Mouse (Mus musculus): ENCODE measurements around the gene Cdk5. TPM values are rescaled to one million over a fixed set of nuclear protein-coding genes. Genes with fewer than 3 reads are reported as not detected.

Gene Cdk5
- polyA plus RNA-seq, 1 experiment, result 83.2 TPM

GRCm38 (mm10) chr5:24389011-24389657, 34.2 kb downstream of the Cdk5 start:
- H3K36me3 ChIP-seq (ENCODE audit: control insufficient read depth, insufficient read depth, low read length), result no peaks in the 10 kb centered on the region
- H3K4me1 ChIP-seq (ENCODE audit: control insufficient read depth, insufficient read depth, low read length), result peaks cover 14% of the 10 kb centered on the region
- TF ChIP-seq CTCF (conservative IDR thresholded peaks at IDR 0.05; ENCODE audit: insufficient read depth, insufficient read length, low read depth, low read length) (no peak), POLR2A (IDR thresholded peaks at IDR 0.05; ENCODE audit: low read depth, low read length) (no peak)
- peak; percentile 52 for DNase-seq
- no peak overlapping the region for H3K27ac ChIP-seq (ENCODE audit: insufficient read depth, low read depth, low read length)
- 77% methylated on average over 7 of the region's 7 CpGs for WGBS
- H3K27me3 ChIP-seq (replicated peaks; ENCODE audit: control insufficient read depth, insufficient read depth, low read length), result no peaks in the 10 kb centered on the region
- H3K4me3 ChIP-seq (ENCODE audit: insufficient read depth, low read depth, low read length), result no peak overlapping the region

DNA sequence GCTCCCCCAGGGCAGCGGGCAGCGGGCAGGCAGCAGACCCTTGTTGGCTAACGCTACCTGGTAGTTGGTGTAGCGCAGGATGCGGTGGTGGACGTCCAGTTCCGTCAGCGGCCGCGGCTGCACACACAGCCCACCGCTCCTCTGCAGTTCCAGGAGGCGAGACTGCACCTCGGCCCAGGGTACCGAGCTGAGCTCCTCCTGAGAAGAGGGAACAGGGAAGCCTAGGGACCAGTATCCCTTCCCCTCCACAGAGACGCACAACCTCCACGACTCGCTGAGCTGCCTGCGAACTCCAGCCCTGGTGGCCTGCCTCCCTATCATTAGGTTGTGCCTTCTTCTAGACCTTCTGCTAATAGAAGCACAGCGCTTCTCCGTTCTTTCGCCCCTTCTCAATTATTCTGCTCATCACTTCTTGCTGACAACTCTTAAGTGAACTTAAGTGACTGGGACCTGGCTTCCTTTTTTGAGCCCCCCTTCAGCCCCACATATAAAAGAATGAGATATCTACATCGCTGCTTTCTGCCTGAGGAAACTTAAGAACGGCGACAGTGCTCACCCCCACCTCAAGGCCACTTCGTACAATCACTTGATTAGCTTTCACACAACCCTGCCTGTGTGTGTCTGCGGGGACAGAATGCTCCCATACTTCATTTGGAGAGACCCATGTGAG, 34.9 kb downstream of the Cdk5 start:
- TF ChIP-seq CTCF (conservative IDR thresholded peaks at IDR 0.05; ENCODE audit: insufficient read depth, insufficient read length, low read depth, low read length) (no peak), POLR2A (IDR thresholded peaks at IDR 0.05; ENCODE audit: low read depth, low read length) (no peak)
- no peak for DNase-seq
- Histone ChIP-seq H3K27me3 (replicated peaks; ENCODE audit: control insufficient read depth, insufficient read depth, low read length) (no peaks in the 10 kb centered on the region), H3K4me1 (ENCODE audit: control insufficient read depth, insufficient read depth, low read length) (peaks cover 13% of the 10 kb centered on the region), H3K27ac (ENCODE audit: insufficient read depth, low read depth, low read length) (no peak overlapping the region), H3K36me3 (ENCODE audit: control insufficient read depth, insufficient read depth, low read length) (no peaks in the 10 kb centered on the region), H3K4me3 (ENCODE audit: insufficient read depth, low read depth, low read length) (peak overlapping the region; percentile 9)
- 35% methylated on average over 26 of the region's 26 CpGs for WGBS

DNA sequence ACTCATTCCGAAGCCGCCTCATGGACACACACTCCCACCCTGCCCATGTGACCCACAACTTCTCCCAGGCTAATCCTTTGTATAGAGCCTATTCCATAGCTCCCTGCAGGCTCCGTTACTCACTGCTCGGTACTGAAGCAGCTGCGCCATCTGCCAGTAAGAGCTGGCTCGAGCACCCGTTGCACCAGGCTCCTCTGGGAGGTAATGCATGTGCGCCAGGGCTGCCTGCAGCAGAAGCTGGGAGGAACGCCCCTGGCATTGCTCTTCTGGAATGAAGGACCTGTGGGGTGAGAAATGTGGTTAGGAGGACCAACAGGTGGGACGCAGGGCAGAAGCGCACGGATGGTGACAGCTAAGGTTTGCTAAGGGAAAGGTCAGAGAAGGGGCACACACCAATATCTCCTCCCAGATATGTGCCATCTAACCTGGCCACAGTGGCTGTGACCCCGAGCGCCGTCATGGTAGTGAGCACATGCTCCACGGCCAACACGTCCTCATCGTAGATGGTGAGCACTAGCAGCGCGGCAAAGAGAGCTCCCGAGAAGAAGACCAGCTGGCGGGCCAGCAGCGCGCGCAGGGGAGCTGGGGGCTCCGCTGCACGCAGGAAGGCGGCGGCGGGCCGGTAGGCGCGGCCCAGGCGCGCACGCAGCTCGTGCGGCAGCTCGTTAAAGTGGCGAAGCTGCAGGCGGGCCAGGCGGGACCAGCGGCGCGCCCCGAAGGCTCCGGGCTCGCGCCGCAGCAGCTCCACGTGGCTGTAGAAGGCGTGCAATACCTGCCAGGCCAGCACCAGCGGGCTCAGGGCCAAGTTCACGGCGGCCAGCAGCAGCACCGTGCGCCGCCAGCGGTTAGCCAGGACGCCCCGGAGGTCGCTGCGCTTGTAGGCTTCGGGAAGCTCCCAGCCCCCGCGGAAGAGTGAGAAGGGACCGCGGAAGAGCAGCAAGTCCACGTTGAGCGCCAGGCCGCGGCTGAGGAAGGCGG, 35.8 kb downstream of the Cdk5 start:
- H3K27me3 ChIP-seq (replicated peaks; ENCODE audit: control insufficient read depth, insufficient read depth, low read length), result no peaks in the 10 kb centered on the region
- H3K27ac ChIP-seq (ENCODE audit: insufficient read depth, low read depth, low read length), result no peak overlapping the region
- H3K4me1 ChIP-seq (ENCODE audit: control insufficient read depth, insufficient read depth, low read length), result peaks cover 13% of the 10 kb centered on the region
- 2% methylated on average over 73 of the region's 73 CpGs for WGBS
- TF ChIP-seq POLR2A (IDR thresholded peaks at IDR 0.05; ENCODE audit: low read depth, low read length), result no peak
- 0 out of 2 replicates have a peak, but pooled peaks have one; percentile 12 for TF ChIP-seq CTCF (conservative IDR thresholded peaks at IDR 0.05; ENCODE audit: insufficient read depth, insufficient read length, low read depth, low read length)
- DNase-seq, result peak; percentile 87
- peak overlapping the region; percentile 9 for H3K4me3 ChIP-seq (ENCODE audit: insufficient read depth, low read depth, low read length)
- no peaks in the 10 kb centered on the region for H3K36me3 ChIP-seq (ENCODE audit: control insufficient read depth, insufficient read depth, low read length)

GRCm38 (mm10) chr5:24385887-24386550, 37.3 kb downstream of the Cdk5 start:
- Histone ChIP-seq H3K36me3 (ENCODE audit: control insufficient read depth, insufficient read depth, low read length) (no peaks in the 10 kb centered on the region), H3K27ac (ENCODE audit: insufficient read depth, low read depth, low read length) (no peak overlapping the region), H3K4me1 (ENCODE audit: control insufficient read depth, insufficient read depth, low read length) (peaks cover 13% of the 10 kb centered on the region), H3K27me3 (replicated peaks; ENCODE audit: control insufficient read depth, insufficient read depth, low read length) (no peaks in the 10 kb centered on the region), H3K4me3 (ENCODE audit: insufficient read depth, low read depth, low read length) (no peak overlapping the region)
- DNase-seq, result no peak
- TF ChIP-seq POLR2A (IDR thresholded peaks at IDR 0.05; ENCODE audit: low read depth, low read length) (no peak), CTCF (conservative IDR thresholded peaks at IDR 0.05; ENCODE audit: insufficient read depth, insufficient read length, low read depth, low read length) (no peak)
- 86% methylated on average over 10 of the region's 10 CpGs for WGBS

- H3K4me3 ChIP-seq (ENCODE audit: insufficient read depth, low read depth, low read length), result no peak overlapping the region
- no peak overlapping the region for H3K27ac ChIP-seq (ENCODE audit: insufficient read depth, low read depth, low read length)
- DNase-seq, result no peak
- no peak for TF ChIP-seq CTCF (conservative IDR thresholded peaks at IDR 0.05; ENCODE audit: insufficient read depth, insufficient read length, low read depth, low read length)
- TF ChIP-seq POLR2A (IDR thresholded peaks at IDR 0.05; ENCODE audit: low read depth, low read length), result no peak
- no peaks in the 10 kb centered on the region for H3K27me3 ChIP-seq (replicated peaks; ENCODE audit: control insufficient read depth, insufficient read depth, low read length)
- WGBS, result 94% methylated on average over 5 of the region's 5 CpGs
- no peaks in the 10 kb centered on the region for H3K36me3 ChIP-seq (ENCODE audit: control insufficient read depth, insufficient read depth, low read length)
- H3K4me1 ChIP-seq (ENCODE audit: control insufficient read depth, insufficient read depth, low read length), result peaks cover 13% of the 10 kb centered on the region
Observed at GRCm38 (mm10) chr5:24385374-24385773, 38.0 kb downstream of the Cdk5 start.

DNA sequence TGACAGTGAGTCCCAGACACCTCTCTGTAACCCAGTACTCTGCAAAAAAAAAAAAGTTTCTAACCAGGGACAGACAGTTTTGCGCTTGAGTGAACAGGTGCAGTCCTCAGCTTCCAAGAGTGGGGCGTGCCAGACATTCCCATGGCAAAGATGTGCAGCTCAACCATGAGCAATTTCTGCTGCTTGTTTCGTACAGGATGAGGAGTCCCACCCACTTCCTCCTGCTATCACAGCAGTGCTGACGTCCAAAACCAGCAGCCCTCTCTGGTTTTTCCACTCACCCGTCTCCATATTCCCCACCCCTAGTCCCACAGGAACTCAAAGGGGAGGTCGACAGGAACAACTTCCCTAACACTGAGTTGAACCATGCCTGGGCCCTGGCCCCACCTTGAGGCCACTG, 38.9 kb downstream of the Cdk5 start:
- Histone ChIP-seq H3K4me3 (ENCODE audit: insufficient read depth, low read depth, low read length) (no peak overlapping the region), H3K27ac (ENCODE audit: insufficient read depth, low read depth, low read length) (no peak overlapping the region), H3K36me3 (ENCODE audit: control insufficient read depth, insufficient read depth, low read length) (no peaks in the 10 kb centered on the region), H3K4me1 (ENCODE audit: control insufficient read depth, insufficient read depth, low read length) (peaks cover 13% of the 10 kb centered on the region), H3K27me3 (replicated peaks; ENCODE audit: control insufficient read depth, insufficient read depth, low read length) (no peaks in the 10 kb centered on the region)
- WGBS, result 34% methylated on average over 6 of the region's 6 CpGs
- no peak for TF ChIP-seq CTCF (conservative IDR thresholded peaks at IDR 0.05; ENCODE audit: insufficient read depth, insufficient read length, low read depth, low read length)
- TF ChIP-seq POLR2A (IDR thresholded peaks at IDR 0.05; ENCODE audit: low read depth, low read length), result no peak
- DNase-seq, result peak; percentile 79
